Mouse (Mus musculus) midbrain, embryonic 16.5 days (tissue): ENCODE results near the gene Slc2a8. TPM values are rescaled to one million over a fixed set of nuclear protein-coding genes. Genes with fewer than 3 reads are reported as not detected.

Experiments
- ATAC-seq: fragments of 200-750 bp; cut with Nextera tagmentation; 2 replicates; pipeline ENCODE4 v1.8.0; 2017; ENCODE audit warnings: moderate TSS enrichment
- H3K27ac ChIP-seq: fragments of 300-500 bp; sonication (generic); 2 replicates; pipeline ENCODE4 v1.5.1; 2014; ENCODE audit warnings: mild to moderate bottlenecking, low read length, mixed read lengths
- H3K27me3 ChIP-seq: fragments of 300-500 bp; sonication (generic); 2 replicates; pipeline ENCODE4 v1.6.1; 2014; ENCODE audit warnings: low read depth, low read length, mixed read lengths; ENCODE audit not compliant: control insufficient read depth, insufficient read depth
- H3K36me3 ChIP-seq: fragments of 300-500 bp; sonication (generic); 2 replicates; pipeline ENCODE4 v1.6.1; 2014; ENCODE audit warnings: mild to moderate bottlenecking, low read length, moderate library complexity, mixed read lengths; ENCODE audit not compliant: control insufficient read depth, insufficient read depth
- H3K4me1 ChIP-seq: fragments of 300-500 bp; sonication (generic); 2 replicates; pipeline ENCODE4 v1.6.1; 2014; ENCODE audit warnings: mild to moderate bottlenecking, low read length, mixed read lengths; ENCODE audit not compliant: control insufficient read depth, insufficient read depth
- H3K4me2 ChIP-seq: fragments of 300-500 bp; sonication (generic); 2 replicates; pipeline ENCODE4 v1.6.1; 2014; ENCODE audit warnings: mild to moderate bottlenecking, low read length, mixed read lengths
- H3K4me3 ChIP-seq: fragments of 300-500 bp; sonication (generic); 2 replicates; pipeline ENCODE4 v1.5.1; 2014; ENCODE audit warnings: low read depth, mild to moderate bottlenecking, low read length, moderate library complexity, mixed read lengths
- H3K9ac ChIP-seq: fragments of 300-500 bp; sonication (generic); 2 replicates; pipeline ENCODE4 v1.6.1; 2014; ENCODE audit warnings: low read depth, low read length, mixed read lengths
- H3K9me3 ChIP-seq: fragments of 300-500 bp; sonication (generic); replicated peaks from 2 replicates; pipeline ENCODE4 v1.6.1; 2014; ENCODE audit warnings: mild to moderate bottlenecking, low read length, mixed read lengths; ENCODE audit not compliant: control insufficient read depth, poor library complexity, severe bottlenecking
- WGBS: fragments of 180-500 bp; shearing (Covaris S2); extraction: QIAGEN DNeasy Blood & Tissue Kit; methylation state at CpG from one replicate; pipeline ENCODE4 v1.1.7; 2014; 5-methylcytosine and 5-hydroxymethylcytosine counted together
- polyA plus RNA-seq: library from polyadenylated mRNA; unstranded; fragments of >200 nt; fragmentation: Nextera tagmentation; extraction: Ambion mirVana; gene quantifications from 2 replicates; pipeline ENCODE4 v1.2.1, GENCODE M21; 2015

Slc2a8 gene
- polyA plus RNA-seq, 1 experiment from 2014 or later = 21.7 TPM

DNA sequence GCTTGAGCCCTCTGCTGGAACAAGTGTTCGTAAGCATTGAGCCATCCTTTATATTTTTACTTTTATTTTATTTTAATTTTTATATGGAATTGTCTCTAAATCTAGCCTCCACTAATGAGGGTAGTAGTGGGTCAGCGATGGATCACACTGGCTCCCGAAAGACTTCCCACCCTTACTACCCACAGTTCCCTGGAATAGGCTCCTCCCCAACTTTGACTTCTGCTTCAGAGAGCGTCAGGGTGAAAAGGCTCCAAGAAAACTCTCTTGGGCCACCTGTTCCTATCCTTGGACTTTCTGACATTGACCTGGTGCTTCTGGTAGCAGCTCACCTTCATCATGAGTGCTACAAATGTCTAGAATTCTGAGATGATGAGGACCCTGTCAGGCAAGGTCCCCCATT is 817 bp upstream of the Slc2a8 start:
- H3K4me2 ChIP-seq = peak overlapping the region; percentile 99
- no peaks in the 10 kb centered on the region for H3K27me3 ChIP-seq
- H3K9me3 ChIP-seq = no peaks in the 10 kb centered on the region
- H3K9ac ChIP-seq = no peak overlapping the region
- no peak overlapping the region for H3K27ac ChIP-seq
- H3K4me3 ChIP-seq = peak overlapping the region; percentile 91; the same call in 1 of the 2 replicates
- no peak for ATAC-seq
- H3K36me3 ChIP-seq = peaks cover 9% of the 10 kb centered on the region
- 7% methylated on average over 4 of the region's 4 CpGs for WGBS
- peaks cover 16% of the 10 kb centered on the region for H3K4me1 ChIP-seq

DNA sequence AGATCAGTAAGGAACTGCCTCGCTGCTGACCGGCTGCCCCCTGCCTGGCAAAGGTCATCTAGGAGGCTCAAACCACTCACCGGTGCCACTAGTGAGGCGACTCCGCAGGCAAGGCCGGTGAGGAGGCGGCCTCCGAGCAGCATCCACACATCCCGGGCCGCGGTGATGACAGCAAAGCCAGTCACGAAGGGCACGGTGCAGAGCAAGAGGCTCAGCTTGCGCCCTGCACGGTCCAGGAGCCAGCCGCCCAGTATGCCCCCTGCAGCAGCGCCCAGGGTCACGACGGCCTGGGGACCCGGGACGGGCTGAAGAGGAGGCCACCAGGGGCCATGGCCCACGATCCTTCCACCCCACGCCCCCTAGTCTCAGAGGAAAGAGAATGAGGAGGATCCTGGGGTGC is 602 bp downstream of the Slc2a8 start:
- peak; percentile 43 for ATAC-seq
- H3K4me2 ChIP-seq = peak overlapping the region; percentile 99
- 1% methylated on average over 22 of the region's 23 CpGs for WGBS

DNA sequence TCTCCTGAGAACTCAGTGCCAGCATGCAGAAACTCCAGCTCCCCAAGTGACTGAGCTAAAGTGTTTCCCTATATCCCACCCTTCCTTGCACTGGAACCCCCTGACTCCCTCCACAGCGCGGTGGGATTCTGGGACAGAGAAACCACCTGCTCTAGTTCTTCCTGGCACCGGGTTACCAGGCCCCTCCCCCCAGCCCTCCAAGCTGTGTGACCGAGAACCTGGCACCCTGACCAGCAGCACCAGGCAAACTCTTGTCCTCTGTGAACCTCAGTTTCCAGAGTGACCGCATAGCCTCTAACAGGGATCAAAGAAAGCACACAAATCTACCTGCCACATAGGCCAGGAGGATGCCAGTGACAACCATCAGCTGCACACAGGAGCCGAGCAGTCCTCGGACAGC is 2.2 kb downstream of the Slc2a8 start:
- peaks cover 8% of the 10 kb centered on the region; the same call in 1 of the 2 replicates for H3K36me3 ChIP-seq
- no peak for ATAC-seq
- H3K4me2 ChIP-seq = no peak overlapping the region
- H3K4me3 ChIP-seq = no peak overlapping the region
- H3K27me3 ChIP-seq = no peaks in the 10 kb centered on the region
- H3K9me3 ChIP-seq = no peaks in the 10 kb centered on the region
- H3K27ac ChIP-seq = no peak overlapping the region
- peaks cover 18% of the 10 kb centered on the region for H3K4me1 ChIP-seq
- 93% methylated on average over 7 of the region's 7 CpGs for WGBS
- no peak overlapping the region for H3K9ac ChIP-seq

More for the DNA sequence above, 602 bp downstream of the Slc2a8 start:
- H3K36me3 ChIP-seq = peaks cover 5% of the 10 kb centered on the region; the same call in 1 of the 2 replicates
- H3K4me1 ChIP-seq = peaks cover 18% of the 10 kb centered on the region
- peak overlapping the region; percentile 69 for H3K27ac ChIP-seq
- peak overlapping the region; percentile 95 for H3K9ac ChIP-seq
- H3K4me3 ChIP-seq = peak overlapping the region; percentile 91
- no peaks in the 10 kb centered on the region for H3K27me3 ChIP-seq
- no peaks in the 10 kb centered on the region for H3K9me3 ChIP-seq

DNA sequence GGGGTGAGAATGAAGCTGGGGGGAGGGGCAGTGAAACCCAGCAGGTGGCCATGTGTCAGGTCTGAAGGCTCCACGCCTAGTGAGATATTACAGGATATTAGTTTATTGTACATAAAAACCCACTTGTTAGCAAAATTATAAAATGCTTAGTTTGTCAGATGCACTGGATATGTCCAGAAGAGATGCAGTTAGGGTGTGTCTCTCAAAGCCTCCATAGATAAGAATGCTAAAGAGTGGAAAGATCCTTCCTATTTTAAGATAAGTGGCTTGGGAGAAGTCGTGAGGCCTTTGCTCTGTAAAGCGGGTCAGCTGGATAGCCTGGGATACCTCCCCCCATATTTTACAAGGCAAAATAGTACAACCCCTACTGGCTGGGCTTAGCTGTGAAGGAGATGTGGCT is 3.2 kb downstream of the Slc2a8 start:
- H3K4me3 ChIP-seq = no peak overlapping the region
- ATAC-seq = no peak
- H3K9me3 ChIP-seq = no peaks in the 10 kb centered on the region
- H3K36me3 ChIP-seq = peaks cover 16% of the 10 kb centered on the region; the same call in 1 of the 2 replicates
- H3K4me1 ChIP-seq = peaks cover 18% of the 10 kb centered on the region
- WGBS = 78% methylated on average over 3 of the region's 3 CpGs
- no peak overlapping the region for H3K9ac ChIP-seq
- H3K4me2 ChIP-seq = no peak overlapping the region
- H3K27me3 ChIP-seq = no peaks in the 10 kb centered on the region
- no peak overlapping the region for H3K27ac ChIP-seq

DNA sequence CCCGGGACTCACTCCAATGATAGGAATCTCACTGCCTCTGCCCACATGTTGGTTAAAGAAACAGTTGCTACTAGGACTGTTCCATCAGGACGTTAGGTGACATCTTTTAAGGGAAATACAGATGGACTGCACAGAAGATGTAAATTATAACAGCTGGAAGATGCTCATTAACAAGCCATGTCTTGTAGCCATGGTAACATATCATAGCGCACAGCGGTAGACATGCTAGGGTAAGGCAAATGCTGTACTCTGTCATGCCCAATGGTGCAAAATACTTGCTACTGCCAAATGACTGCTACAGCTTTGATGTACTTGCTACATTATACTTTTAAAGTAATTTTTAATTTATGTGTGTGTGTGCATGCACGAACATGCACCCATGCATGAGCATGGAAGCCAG is 4.8 kb downstream of the Slc2a8 start:
- no peak for ATAC-seq
- Histone ChIP-seq H3K9me3 (no peaks in the 10 kb centered on the region), H3K4me3 (no peak overlapping the region), H3K27me3 (no peaks in the 10 kb centered on the region), H3K9ac (no peak overlapping the region), H3K4me2 (no peak overlapping the region), H3K4me1 (peaks cover 12% of the 10 kb centered on the region), H3K27ac (no peak overlapping the region), H3K36me3 (peaks cover 20% of the 10 kb centered on the region)
- 71% methylated on average over 5 of the region's 5 CpGs for WGBS

DNA sequence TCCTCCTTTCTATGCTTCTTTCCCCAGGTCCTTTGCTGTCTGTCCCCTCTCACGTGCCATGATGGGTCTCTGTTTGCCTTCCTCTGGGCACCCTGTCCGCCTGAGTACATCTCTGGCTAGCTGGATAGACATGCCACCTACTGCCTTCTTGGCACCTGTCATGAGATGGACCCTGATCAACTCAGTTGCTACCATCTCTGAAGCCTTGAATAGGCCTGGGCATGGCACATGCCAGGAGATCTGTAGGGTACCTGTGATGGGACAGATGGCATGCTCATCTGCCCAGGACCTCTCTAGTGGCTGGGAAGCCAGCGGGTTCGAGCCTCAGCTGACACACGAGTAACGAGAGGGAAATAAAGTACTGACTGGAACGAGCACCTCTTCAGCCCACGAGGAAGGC is 7.7 kb downstream of the Slc2a8 start:
- WGBS = 92% methylated on average over 8 of the region's 8 CpGs
- H3K4me1 ChIP-seq = peaks cover 2% of the 10 kb centered on the region; the same call in 1 of the 2 replicates
- no peak overlapping the region for H3K4me3 ChIP-seq
- no peaks in the 10 kb centered on the region for H3K9me3 ChIP-seq
- H3K27ac ChIP-seq = no peak overlapping the region
- H3K4me2 ChIP-seq = no peak overlapping the region
- no peaks in the 10 kb centered on the region for H3K27me3 ChIP-seq
- no peak overlapping the region for H3K9ac ChIP-seq
- no peak for ATAC-seq
- H3K36me3 ChIP-seq = peaks cover 20% of the 10 kb centered on the region

DNA sequence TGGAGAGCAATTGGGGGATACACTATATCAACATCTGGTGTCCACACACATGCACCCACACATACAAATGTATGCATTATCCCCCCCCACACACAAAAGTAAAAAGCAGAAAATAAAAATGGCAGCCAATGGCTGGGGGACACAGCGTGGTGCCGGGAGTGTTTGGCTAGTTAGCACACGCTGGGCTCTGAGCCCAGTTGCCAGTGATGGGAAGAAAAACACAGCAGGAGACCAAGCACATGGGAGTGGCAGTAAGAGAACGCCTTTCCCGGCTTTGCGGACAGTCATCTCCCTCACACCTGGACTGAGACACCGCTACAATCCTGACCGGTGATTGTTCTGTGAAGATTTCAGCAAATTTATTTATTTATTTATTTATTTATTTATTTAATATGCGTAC is 10.6 kb downstream of the Slc2a8 start:
- H3K9me3 ChIP-seq = no peaks in the 10 kb centered on the region
- WGBS = 32% methylated on average over 9 of the region's 9 CpGs
- no peak for ATAC-seq

DNA sequence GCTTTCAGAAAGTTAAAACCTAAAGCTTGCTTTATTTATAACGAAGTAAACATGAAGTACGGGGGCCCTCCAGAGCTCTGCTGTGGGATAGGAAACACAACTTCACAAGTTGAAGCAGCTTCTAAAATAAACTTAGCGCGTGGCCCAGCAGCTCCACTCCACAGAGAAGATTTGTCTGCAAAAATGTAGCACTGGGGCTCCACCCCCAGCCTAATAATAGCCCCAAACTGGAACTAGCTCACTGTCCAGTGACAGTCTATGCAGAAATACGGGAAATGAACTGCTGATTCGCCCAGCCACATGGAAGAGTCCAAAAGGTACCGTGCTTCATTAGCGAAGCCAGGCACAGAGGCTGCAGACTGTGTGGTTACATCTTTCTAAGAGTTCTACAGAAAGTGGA is 12.6 kb downstream of the Slc2a8 start:
- Histone ChIP-seq H3K36me3 (peaks cover 12% of the 10 kb centered on the region), H3K27me3 (no peaks in the 10 kb centered on the region), H3K9ac (no peak overlapping the region), H3K4me1 (peaks cover 14% of the 10 kb centered on the region), H3K4me2 (no peak overlapping the region), H3K27ac (no peak overlapping the region), H3K9me3 (no peaks in the 10 kb centered on the region), H3K4me3 (no peak overlapping the region)
- ATAC-seq = no peak
- 91% methylated on average over 8 of the region's 8 CpGs for WGBS

More for the DNA sequence above, 10.6 kb downstream of the Slc2a8 start:
- Histone ChIP-seq H3K4me3 (no peak overlapping the region), H3K27ac (no peak overlapping the region), H3K27me3 (no peaks in the 10 kb centered on the region), H3K4me1 (peaks cover 10% of the 10 kb centered on the region), H3K4me2 (no peak overlapping the region), H3K36me3 (peaks cover 20% of the 10 kb centered on the region), H3K9ac (no peak overlapping the region)

DNA sequence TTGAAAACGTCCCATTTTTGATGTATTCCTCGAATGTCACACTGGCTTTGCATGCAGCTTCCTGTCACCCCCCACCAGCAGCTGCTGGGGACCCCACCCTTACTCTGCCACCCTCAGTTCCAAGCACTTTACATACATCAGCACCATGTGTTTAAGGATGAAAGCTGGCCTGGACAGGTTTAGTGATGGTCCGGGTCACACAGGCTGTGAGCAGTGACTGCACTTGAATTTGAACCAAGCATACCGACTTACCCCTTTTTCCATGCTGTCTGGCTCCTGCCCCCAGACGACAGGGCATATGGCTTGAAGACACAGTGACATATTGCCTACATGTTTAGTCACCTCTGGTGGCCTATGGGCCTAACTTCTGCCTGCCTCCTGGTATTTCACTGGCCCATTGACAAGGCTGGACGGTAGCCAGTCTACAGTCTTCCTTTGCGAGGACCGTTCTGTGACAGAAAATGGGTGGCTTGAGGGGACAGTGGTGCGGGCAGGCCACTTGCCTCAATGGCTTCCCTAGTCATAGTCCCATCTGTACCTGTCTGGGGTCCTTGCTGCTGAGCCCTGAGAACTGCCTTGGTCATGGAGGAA is 13.8 kb downstream of the Slc2a8 start:
- H3K4me1 ChIP-seq = peaks cover 20% of the 10 kb centered on the region
- H3K36me3 ChIP-seq = peaks cover 11% of the 10 kb centered on the region; the same call in 1 of the 2 replicates
- H3K27ac ChIP-seq = no peak overlapping the region
- no peak overlapping the region for H3K4me3 ChIP-seq
- H3K27me3 ChIP-seq = no peaks in the 10 kb centered on the region
- H3K4me2 ChIP-seq = peak overlapping the region; percentile 86; the same call in 1 of the 2 replicates
- no peak for ATAC-seq
- H3K9me3 ChIP-seq = no peaks in the 10 kb centered on the region
- WGBS = 88% methylated on average over 9 of the region's 9 CpGs
- H3K9ac ChIP-seq = peak overlapping the region; percentile 79; the same call in 1 of the 2 replicates
